Mouse (Mus musculus): ENCODE results near the gene Plk2.

GRCm38 (mm10) chr13:110436692-110437091, 41.8 kb downstream of the Plk2 start:
- TF ChIP-seq CTCF (IDR thresholded peaks at IDR 0.05; ENCODE audit: low read depth) (no peak), EP300 (IDR thresholded peaks at IDR 0.05; ENCODE audit: low read depth) (no peak)
